Mouse (Mus musculus): Measurements from ENCODE around the gene Pappa2. TPM values are rescaled to one million over a fixed set of nuclear protein-coding genes. Genes with fewer than 3 reads are reported as not detected.

Pappa2 gene
- total RNA-seq, 2 experiments from 2014 or later = 2.8 to 3.1 TPM

DNA sequence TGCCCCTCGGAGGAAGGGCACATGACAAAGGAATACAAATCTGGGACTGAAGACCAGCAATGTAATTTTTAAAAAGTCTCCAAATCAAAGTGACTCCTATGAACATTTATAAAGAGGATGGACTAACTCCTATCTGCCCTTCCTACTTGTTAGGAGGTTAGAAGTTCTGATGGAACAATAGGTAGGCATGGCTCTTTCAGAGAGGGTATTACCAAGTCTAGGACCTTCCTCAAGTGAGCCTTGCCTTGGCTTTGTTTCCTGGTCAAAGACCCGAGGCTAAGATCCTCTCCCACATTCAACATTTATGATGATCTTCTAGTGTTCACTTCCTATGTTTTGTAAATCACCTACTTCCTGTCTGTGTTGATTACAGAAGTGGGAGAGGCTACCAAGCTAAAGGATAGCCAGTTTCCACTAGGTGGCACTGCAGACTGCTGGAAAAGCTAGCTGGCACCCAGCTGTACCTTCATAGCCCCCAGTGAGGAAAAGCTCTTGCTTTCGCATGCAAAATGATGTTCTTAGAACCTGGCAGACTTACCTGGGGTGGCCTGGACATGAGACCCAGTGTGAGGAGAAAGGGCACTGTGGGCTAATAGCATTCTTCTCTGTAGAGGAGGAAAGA lies 310.2 kb downstream of the Pappa2 start:
- DNase-seq (ENCODE audit: extremely low spot score in 1 of 2, low spot score in 2 of 2) = peak; percentile 43 to 65
- Histone ChIP-seq H3K27ac (no peak overlapping the region), H3K4me3 (no peak overlapping the region)
- peak; percentile 87 for TF ChIP-seq CTCF (IDR thresholded peaks at IDR 0.05)
- intact Hi-C loops (cut with DNase I) = loop anchor here (2.0 kb wide), 2 partner anchors 281 to 465 kb away; no protein-coding TSS in a partner anchor

DNA sequence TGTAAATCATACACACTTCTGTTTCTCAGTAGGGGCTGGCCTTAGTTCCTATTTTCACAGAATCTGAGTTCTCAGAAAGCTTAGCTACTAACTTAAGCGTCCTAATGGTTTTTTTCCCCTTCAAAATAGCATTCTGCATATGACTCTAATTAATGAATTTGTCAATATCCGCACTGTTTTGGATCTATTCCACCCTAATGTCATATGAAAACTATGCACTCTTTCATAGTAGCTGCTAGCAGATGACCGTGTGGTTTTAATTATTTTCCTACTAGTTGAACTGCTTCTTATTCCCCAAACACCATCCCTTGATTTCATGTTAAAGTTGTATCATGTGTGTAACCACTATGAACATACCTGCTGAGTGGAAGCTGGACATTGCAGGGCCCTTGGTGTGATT lies 314.3 kb downstream of the Pappa2 start:
- intact Hi-C loops (cut with DNase I) = no loop called here

More for the DNA sequence above, 314.3 kb downstream of the Pappa2 start:
- Histone ChIP-seq H3K27ac (no peak overlapping the region), H3K4me3 (no peak overlapping the region)
- TF ChIP-seq CTCF (IDR thresholded peaks at IDR 0.05) = no peak
- no peak for DNase-seq (ENCODE audit: extremely low spot score in 1 of 2, low spot score in 2 of 2)

Data from left cerebral cortex, adult 2 months (tissue).